Mouse (Mus musculus): ENCODE results near the gene Polr2b. TPM values are rescaled to one million over a fixed set of nuclear protein-coding genes. Genes with fewer than 3 reads are reported as not detected.
A peak's percentile ranks its signal among the peaks of the same experiment; 100 is the strongest.

The Polr2b gene
- polyA plus RNA-seq, 1 experiment, result 32.2 TPM

DNA sequence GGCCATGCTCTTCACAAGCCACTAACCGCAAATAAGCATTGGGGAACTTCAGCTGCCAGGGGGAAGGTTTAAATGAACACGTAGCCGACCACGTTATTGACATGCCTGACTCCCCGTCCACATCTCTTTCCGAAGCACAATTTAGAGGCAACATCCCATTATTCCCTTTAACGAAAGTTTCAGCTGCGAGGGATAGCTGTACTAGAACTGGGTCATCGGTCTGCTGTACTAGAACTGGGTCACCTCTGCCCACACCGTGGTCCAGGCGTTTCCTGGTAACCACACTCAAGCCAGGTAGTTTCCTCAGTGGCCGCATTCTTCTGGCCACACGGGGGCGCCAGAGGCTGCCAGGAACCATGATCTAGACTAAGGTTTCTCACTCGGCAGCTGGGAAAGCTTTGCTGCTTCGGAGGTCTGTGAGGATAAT is 44.4 kb downstream of the Polr2b start:
- H3K36me3 ChIP-seq (ENCODE audit: control insufficient read depth, insufficient read depth, low read length), result peaks cover 3% of the 10 kb centered on the region; the same call in 1 of the 2 replicates
- WGBS, result 8% methylated on average over 16 of the region's 16 CpGs
- TF ChIP-seq POLR2A (IDR thresholded peaks at IDR 0.05; ENCODE audit: low read depth, low read length) (no peak), CTCF (conservative IDR thresholded peaks at IDR 0.05; ENCODE audit: insufficient read depth, insufficient read length, low read depth, low read length) (peak; percentile 93)
- no peak overlapping the region for H3K4me3 ChIP-seq (ENCODE audit: insufficient read depth, low read depth, low read length)
- no peaks in the 10 kb centered on the region for H3K27me3 ChIP-seq (replicated peaks; ENCODE audit: control insufficient read depth, insufficient read depth, low read length)
- peak overlapping the region; percentile 59 for H3K27ac ChIP-seq (ENCODE audit: insufficient read depth, low read depth, low read length)
- H3K4me1 ChIP-seq (ENCODE audit: control insufficient read depth, insufficient read depth, low read length), result peaks cover 43% of the 10 kb centered on the region
- peak; percentile 95 for DNase-seq

DNA sequence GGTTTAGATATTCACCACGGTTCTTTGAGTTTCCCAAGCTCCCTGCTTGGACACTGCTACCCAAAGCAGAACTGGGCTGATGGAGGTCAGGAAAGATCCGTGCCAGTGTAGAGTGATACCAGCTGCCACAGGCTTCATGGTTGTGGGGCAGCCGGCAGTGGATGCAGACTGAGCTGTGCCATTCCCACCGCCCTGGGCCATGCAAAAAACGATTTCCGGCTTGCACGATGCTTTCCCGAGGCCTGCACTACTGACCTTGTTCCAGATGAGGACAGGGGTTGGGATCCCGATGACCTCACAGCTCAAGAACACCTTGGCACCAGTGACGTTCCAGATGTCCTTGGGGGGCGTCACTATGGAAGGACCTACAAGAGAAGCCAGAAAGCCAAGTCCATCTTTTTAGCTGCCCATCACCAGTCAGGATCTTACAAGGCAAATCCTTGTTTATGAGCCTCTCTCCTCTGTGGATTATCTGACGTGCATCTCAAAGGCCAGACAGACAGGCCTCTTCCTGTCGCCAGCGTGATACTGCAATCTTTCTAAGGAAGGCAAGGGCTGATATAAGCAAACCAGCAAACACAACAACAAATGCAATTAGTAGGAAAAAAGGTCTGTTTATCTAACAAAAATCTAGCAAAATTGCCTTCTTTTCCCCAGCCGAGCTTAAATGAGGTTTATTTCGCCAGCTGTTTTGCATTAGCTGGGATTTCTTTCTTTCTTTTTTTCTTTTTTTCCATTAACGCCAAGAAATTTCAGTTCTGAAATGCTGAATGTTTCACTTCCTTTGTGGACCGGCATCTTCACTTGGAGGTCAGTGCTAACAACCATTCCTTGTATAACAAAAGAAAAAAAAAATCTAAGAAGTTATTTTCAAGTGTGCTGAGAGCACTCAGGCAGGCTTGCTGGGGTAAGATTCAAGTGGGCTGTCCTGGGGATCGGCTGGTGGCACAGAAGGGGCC is 45.6 kb downstream of the Polr2b start:
- Histone ChIP-seq H3K4me3 (ENCODE audit: insufficient read depth, low read depth, low read length) (no peak overlapping the region), H3K4me1 (ENCODE audit: control insufficient read depth, insufficient read depth, low read length) (peaks cover 45% of the 10 kb centered on the region), H3K27me3 (replicated peaks; ENCODE audit: control insufficient read depth, insufficient read depth, low read length) (no peaks in the 10 kb centered on the region), H3K27ac (ENCODE audit: insufficient read depth, low read depth, low read length) (peak overlapping the region; percentile 83), H3K36me3 (ENCODE audit: control insufficient read depth, insufficient read depth, low read length) (0 out of 2 replicates have a peak, but pooled peaks cover 1% of the 10 kb centered on the region)
- TF ChIP-seq POLR2A (IDR thresholded peaks at IDR 0.05; ENCODE audit: low read depth, low read length), result no peak
- TF ChIP-seq CTCF (conservative IDR thresholded peaks at IDR 0.05; ENCODE audit: insufficient read depth, insufficient read length, low read depth, low read length), result no peak
- 41% methylated on average over 19 of the region's 19 CpGs for WGBS
- DNase-seq, result peak; percentile 73

- 10% methylated on average over 22 of the region's 22 CpGs for WGBS
- peak overlapping the region; percentile 23 for H3K4me3 ChIP-seq (ENCODE audit: insufficient read depth, low read depth, low read length)
- no peaks in the 10 kb centered on the region for H3K27me3 ChIP-seq (replicated peaks; ENCODE audit: control insufficient read depth, insufficient read depth, low read length)
- TF ChIP-seq CTCF (conservative IDR thresholded peaks at IDR 0.05; ENCODE audit: insufficient read depth, insufficient read length, low read depth, low read length) (no peak), POLR2A (IDR thresholded peaks at IDR 0.05; ENCODE audit: low read depth, low read length) (no peak)
- peaks cover 38% of the 10 kb centered on the region for H3K4me1 ChIP-seq (ENCODE audit: control insufficient read depth, insufficient read depth, low read length)
- H3K27ac ChIP-seq (ENCODE audit: insufficient read depth, low read depth, low read length), result peak overlapping the region; percentile 99
- no peaks in the 10 kb centered on the region for H3K36me3 ChIP-seq (ENCODE audit: control insufficient read depth, insufficient read depth, low read length)
- DNase-seq, result peak; percentile 93
Measured at GRCm38 (mm10) chr5:77357405-77358149, 47.6 kb downstream of the Polr2b start.

GRCm38 (mm10) chr5:77358347-77358746 is 48.4 kb downstream of the Polr2b start:
- Histone ChIP-seq H3K4me3 (ENCODE audit: insufficient read depth, low read depth, low read length) (peak overlapping the region; percentile 20; the same call in 1 of the 2 replicates), H3K36me3 (ENCODE audit: control insufficient read depth, insufficient read depth, low read length) (no peaks in the 10 kb centered on the region), H3K27ac (ENCODE audit: insufficient read depth, low read depth, low read length) (peak overlapping the region; percentile 99), H3K4me1 (ENCODE audit: control insufficient read depth, insufficient read depth, low read length) (peaks cover 43% of the 10 kb centered on the region), H3K27me3 (replicated peaks; ENCODE audit: control insufficient read depth, insufficient read depth, low read length) (no peaks in the 10 kb centered on the region)
- peak; percentile 65 for DNase-seq
- no peak for TF ChIP-seq POLR2A (IDR thresholded peaks at IDR 0.05; ENCODE audit: low read depth, low read length)
- TF ChIP-seq CTCF (conservative IDR thresholded peaks at IDR 0.05; ENCODE audit: insufficient read depth, insufficient read length, low read depth, low read length), result no peak
- WGBS, result 3% methylated on average over 10 of the region's 10 CpGs

- 77% methylated on average over 4 of the region's 4 CpGs for WGBS
- H3K36me3 ChIP-seq (ENCODE audit: control insufficient read depth, insufficient read depth, low read length), result no peaks in the 10 kb centered on the region
- DNase-seq, result no peak
- H3K4me1 ChIP-seq (ENCODE audit: control insufficient read depth, insufficient read depth, low read length), result peaks cover 42% of the 10 kb centered on the region
- H3K27me3 ChIP-seq (replicated peaks; ENCODE audit: control insufficient read depth, insufficient read depth, low read length), result no peaks in the 10 kb centered on the region
- TF ChIP-seq POLR2A (IDR thresholded peaks at IDR 0.05; ENCODE audit: low read depth, low read length) (no peak), CTCF (conservative IDR thresholded peaks at IDR 0.05; ENCODE audit: insufficient read depth, insufficient read length, low read depth, low read length) (no peak)
- no peak overlapping the region for H3K4me3 ChIP-seq (ENCODE audit: insufficient read depth, low read depth, low read length)
- H3K27ac ChIP-seq (ENCODE audit: insufficient read depth, low read depth, low read length), result peak overlapping the region; percentile 50
Measured at GRCm38 (mm10) chr5:77359971-77360370, 50.0 kb downstream of the Polr2b start.

DNA sequence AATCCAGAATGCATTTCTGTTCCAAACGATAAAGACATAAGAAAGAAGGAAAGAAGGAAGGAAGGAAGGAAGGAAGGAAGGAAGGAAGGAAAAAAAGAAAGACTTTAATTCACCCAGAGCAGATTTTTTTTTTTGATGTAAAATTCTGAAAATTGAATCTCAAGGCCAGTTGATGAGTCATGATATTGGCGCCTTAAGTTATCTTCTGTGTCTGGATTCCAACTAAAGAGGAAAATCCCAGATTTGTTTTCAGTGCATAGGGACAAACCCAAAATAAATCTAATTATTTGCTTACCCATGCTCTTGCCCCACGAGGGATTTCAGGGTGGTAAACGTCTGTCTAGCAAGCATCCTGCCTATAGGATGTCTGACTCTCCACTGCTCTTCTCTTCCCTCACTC is 51.1 kb downstream of the Polr2b start:
- H3K36me3 ChIP-seq (ENCODE audit: control insufficient read depth, insufficient read depth, low read length), result no peaks in the 10 kb centered on the region
- H3K4me3 ChIP-seq (ENCODE audit: insufficient read depth, low read depth, low read length), result no peak overlapping the region
- no peak for DNase-seq
- H3K27ac ChIP-seq (ENCODE audit: insufficient read depth, low read depth, low read length), result no peak overlapping the region; the same call in 1 of the 2 replicates
- WGBS, result 56% methylated on average over 4 of the region's 4 CpGs
- TF ChIP-seq CTCF (conservative IDR thresholded peaks at IDR 0.05; ENCODE audit: insufficient read depth, insufficient read length, low read depth, low read length), result no peak
- no peak for TF ChIP-seq POLR2A (IDR thresholded peaks at IDR 0.05; ENCODE audit: low read depth, low read length)
- H3K4me1 ChIP-seq (ENCODE audit: control insufficient read depth, insufficient read depth, low read length), result peaks cover 35% of the 10 kb centered on the region
- no peaks in the 10 kb centered on the region for H3K27me3 ChIP-seq (replicated peaks; ENCODE audit: control insufficient read depth, insufficient read depth, low read length)

Data from kidney, adult 2 months (tissue).